Mouse (Mus musculus) olfactory bulb, adult 2 months (tissue): ENCODE results near the gene Pdcd1lg2.

Source experiments
- CTCF ChIP-seq: fragments of 200-500 bp; IDR thresholded peaks from 2 replicates; pipeline ENCODE4 v1.5.1; 2012; ENCODE audit warnings: low read depth, mild to moderate bottlenecking, low read length, moderate library complexity; ENCODE audit not compliant: insufficient read depth
- POLR2A ChIP-seq: fragments of 200-500 bp; IDR thresholded peaks from 2 replicates; pipeline ENCODE4 v1.6.1; 2012; ENCODE audit warnings: mild to moderate bottlenecking, low read depth, low read length, moderate library complexity; ENCODE audit not compliant: insufficient read depth

- no peak for TF ChIP-seq POLR2A
- no peak for TF ChIP-seq CTCF
Observed at GRCm38 (mm10) chr19:29362173-29362930, 48.4 kb upstream of the Pdcd1lg2 start.
